Mouse (Mus musculus) liver, embryonic 16.5 days (tissue): ENCODE measurements around the gene Rab3gap1. TPM values are rescaled to one million over a fixed set of nuclear protein-coding genes. Genes with fewer than 3 reads are reported as not detected.

Source experiments
- ATAC-seq: fragments of 200-750 bp; cut with Nextera tagmentation; 2 replicates; pipeline ENCODE4 v1.8.0; 2017; ENCODE audit warnings: low read depth, mild to moderate bottlenecking, moderate number of reproducible peaks, moderate library complexity
- H3K27ac ChIP-seq: fragments of 300-500 bp; sonication (generic); 2 replicates; pipeline ENCODE4 v1.5.1; 2014; ENCODE audit warnings: mild to moderate bottlenecking, low read length
- H3K27me3 ChIP-seq: fragments of 300-500 bp; sonication (generic); 2 replicates; pipeline ENCODE4 v1.6.1; 2014; ENCODE audit warnings: low read depth, low read length, mixed read lengths; ENCODE audit not compliant: control insufficient read depth, insufficient read depth
- H3K36me3 ChIP-seq: fragments of 300-500 bp; sonication (generic); 2 replicates; pipeline ENCODE4 v1.6.1; 2014; ENCODE audit warnings: mild to moderate bottlenecking; ENCODE audit not compliant: control insufficient read depth, insufficient read depth
- H3K4me1 ChIP-seq: fragments of 300-500 bp; sonication (generic); 2 replicates; pipeline ENCODE4 v1.6.1; 2014; ENCODE audit warnings: low read depth, low read length, mixed read lengths; ENCODE audit not compliant: control insufficient read depth
- H3K4me2 ChIP-seq: fragments of 300-500 bp; sonication (generic); 2 replicates; pipeline ENCODE4 v1.6.1; 2014; ENCODE audit warnings: low read depth, low read length, mixed read lengths
- H3K4me3 ChIP-seq: fragments of 300-500 bp; sonication (generic); 2 replicates; pipeline ENCODE4 v1.5.1; 2014; ENCODE audit warnings: low read depth, mild to moderate bottlenecking, low read length
- H3K9ac ChIP-seq: fragments of 300-500 bp; sonication (generic); 2 replicates; pipeline ENCODE4 v1.6.1; 2014; ENCODE audit warnings: low read depth, low read length
- H3K9me3 ChIP-seq: fragments of 300-500 bp; sonication (generic); replicated peaks from 2 replicates; pipeline ENCODE4 v1.6.1; 2016; ENCODE audit warnings: low read length; ENCODE audit not compliant: control insufficient read depth
- WGBS: fragments of 180-500 bp; shearing (Covaris S2); extraction: QIAGEN DNeasy Blood & Tissue Kit; methylation state at CpG from one replicate; pipeline ENCODE4 v1.1.7; 2014; ENCODE audit not compliant: insufficient replicate concordance; 5-methylcytosine and 5-hydroxymethylcytosine counted together
- polyA plus RNA-seq: library from polyadenylated mRNA; unstranded; fragments of >200 nt; fragmentation: Nextera tagmentation; extraction: Ambion mirVana; gene quantifications from 2 replicates; pipeline ENCODE4 v1.2.1, GENCODE M21; 2015

Gene Rab3gap1
- polyA plus RNA-seq, 1 experiment from 2014 or later: 9.3 TPM

- no peak for ATAC-seq
- H3K27ac ChIP-seq: no peak overlapping the region
- H3K9me3 ChIP-seq: no peaks in the 10 kb centered on the region
- no peak overlapping the region for H3K4me3 ChIP-seq
- no peak overlapping the region for H3K4me2 ChIP-seq
- 76% methylated on average over 1 of the region's 1 CpGs for WGBS
- no peaks in the 10 kb centered on the region for H3K4me1 ChIP-seq
- no peaks in the 10 kb centered on the region for H3K36me3 ChIP-seq
- no peak overlapping the region for H3K9ac ChIP-seq
- no peaks in the 10 kb centered on the region for H3K27me3 ChIP-seq
Measured at GRCm38 (mm10) chr1:127961140-127961539, 92.6 kb downstream of the Rab3gap1 start.

DNA sequence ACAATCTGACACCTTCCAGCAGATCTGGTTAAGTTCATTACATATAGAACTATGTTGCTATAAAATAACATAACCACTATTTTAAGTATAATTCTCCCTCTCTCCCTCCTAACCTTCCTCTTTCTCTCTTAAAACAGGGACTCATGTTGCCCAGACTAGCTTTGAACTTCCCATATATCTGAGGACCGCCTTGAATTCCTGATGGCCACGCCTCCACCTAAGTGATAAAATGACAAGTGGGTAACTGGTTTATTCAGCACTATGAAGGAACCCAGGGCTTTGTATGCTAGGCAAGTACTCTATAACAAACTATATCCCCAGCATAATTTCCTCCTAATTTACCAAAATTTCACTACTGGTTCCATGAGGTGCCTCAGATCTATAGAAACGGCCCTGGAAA is 94.8 kb downstream of the Rab3gap1 start:
- no peak for ATAC-seq
- no peak overlapping the region for H3K4me3 ChIP-seq
- H3K9me3 ChIP-seq: no peaks in the 10 kb centered on the region
- no peaks in the 10 kb centered on the region for H3K4me1 ChIP-seq
- H3K4me2 ChIP-seq: no peak overlapping the region
- H3K27ac ChIP-seq: no peak overlapping the region
- no peaks in the 10 kb centered on the region for H3K27me3 ChIP-seq
- H3K36me3 ChIP-seq: no peaks in the 10 kb centered on the region
- H3K9ac ChIP-seq: no peak overlapping the region
- WGBS: 73% methylated on average over 3 of the region's 3 CpGs

GRCm38 (mm10) chr1:127970870-127971269 is 102.3 kb downstream of the Rab3gap1 start:
- H3K27me3 ChIP-seq: no peaks in the 10 kb centered on the region
- H3K4me1 ChIP-seq: no peaks in the 10 kb centered on the region
- H3K4me2 ChIP-seq: no peak overlapping the region
- no peaks in the 10 kb centered on the region for H3K9me3 ChIP-seq
- no peak for ATAC-seq
- no peaks in the 10 kb centered on the region for H3K36me3 ChIP-seq
- H3K4me3 ChIP-seq: no peak overlapping the region
- H3K9ac ChIP-seq: no peak overlapping the region
- H3K27ac ChIP-seq: no peak overlapping the region
- 60% methylated on average over 4 of the region's 4 CpGs for WGBS

DNA sequence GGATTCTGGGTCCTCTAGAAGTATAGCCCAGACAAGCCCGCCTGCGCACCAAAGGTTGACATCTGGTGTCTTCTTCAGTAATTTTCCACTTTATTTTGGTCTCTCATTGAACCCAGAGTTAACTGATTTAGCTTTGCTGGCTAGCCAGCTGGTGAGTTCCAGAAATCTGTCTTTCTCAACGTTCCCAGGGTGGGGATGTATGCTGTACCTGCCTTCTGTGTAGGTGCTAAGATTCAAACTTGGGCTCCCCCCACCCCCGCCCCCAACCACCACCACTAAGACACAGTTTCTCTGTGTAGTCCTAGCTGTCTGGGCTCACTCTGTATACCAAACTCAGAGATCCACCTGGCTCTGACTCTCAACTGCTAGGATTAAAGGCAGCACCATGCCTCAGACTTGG is 105.5 kb downstream of the Rab3gap1 start:
- H3K4me2 ChIP-seq: no peak overlapping the region
- H3K36me3 ChIP-seq: no peaks in the 10 kb centered on the region
- no peak overlapping the region for H3K9ac ChIP-seq
- H3K4me1 ChIP-seq: no peaks in the 10 kb centered on the region
- WGBS: 76% methylated on average over 4 of the region's 4 CpGs
- no peaks in the 10 kb centered on the region for H3K27me3 ChIP-seq
- H3K27ac ChIP-seq: no peak overlapping the region
- no peaks in the 10 kb centered on the region for H3K9me3 ChIP-seq
- no peak overlapping the region for H3K4me3 ChIP-seq
- ATAC-seq: no peak

- H3K4me2 ChIP-seq: no peak overlapping the region
- no peaks in the 10 kb centered on the region for H3K27me3 ChIP-seq
- ATAC-seq: no peak
- H3K36me3 ChIP-seq: no peaks in the 10 kb centered on the region
- H3K27ac ChIP-seq: no peak overlapping the region
- no peaks in the 10 kb centered on the region for H3K4me1 ChIP-seq
- H3K9ac ChIP-seq: no peak overlapping the region
- no peak overlapping the region for H3K4me3 ChIP-seq
- H3K9me3 ChIP-seq: no peaks in the 10 kb centered on the region
- WGBS: 52% methylated on average over 2 of the region's 2 CpGs
Measured at GRCm38 (mm10) chr1:127975676-127976075, 107.1 kb downstream of the Rab3gap1 start.

GRCm38 (mm10) chr1:127976106-127976505 is 107.5 kb downstream of the Rab3gap1 start:
- Histone ChIP-seq H3K36me3 (no peaks in the 10 kb centered on the region), H3K9ac (no peak overlapping the region), H3K27me3 (no peaks in the 10 kb centered on the region), H3K4me1 (no peaks in the 10 kb centered on the region), H3K27ac (no peak overlapping the region), H3K4me2 (no peak overlapping the region), H3K4me3 (no peak overlapping the region), H3K9me3 (no peaks in the 10 kb centered on the region)
- ATAC-seq: no peak
- 75% methylated on average over 6 of the region's 6 CpGs for WGBS

GRCm38 (mm10) chr1:127978125-127978524 is 109.6 kb downstream of the Rab3gap1 start:
- no peak overlapping the region for H3K4me3 ChIP-seq
- no peaks in the 10 kb centered on the region for H3K9me3 ChIP-seq
- ATAC-seq: no peak
- H3K4me1 ChIP-seq: no peaks in the 10 kb centered on the region
- H3K27ac ChIP-seq: no peak overlapping the region
- no peak overlapping the region for H3K9ac ChIP-seq
- no peaks in the 10 kb centered on the region for H3K27me3 ChIP-seq
- no peaks in the 10 kb centered on the region for H3K36me3 ChIP-seq
- whole genome bisulfite sequencing: 76% methylated on average over 1 of the region's 1 CpGs
- no peak overlapping the region for H3K4me2 ChIP-seq

DNA sequence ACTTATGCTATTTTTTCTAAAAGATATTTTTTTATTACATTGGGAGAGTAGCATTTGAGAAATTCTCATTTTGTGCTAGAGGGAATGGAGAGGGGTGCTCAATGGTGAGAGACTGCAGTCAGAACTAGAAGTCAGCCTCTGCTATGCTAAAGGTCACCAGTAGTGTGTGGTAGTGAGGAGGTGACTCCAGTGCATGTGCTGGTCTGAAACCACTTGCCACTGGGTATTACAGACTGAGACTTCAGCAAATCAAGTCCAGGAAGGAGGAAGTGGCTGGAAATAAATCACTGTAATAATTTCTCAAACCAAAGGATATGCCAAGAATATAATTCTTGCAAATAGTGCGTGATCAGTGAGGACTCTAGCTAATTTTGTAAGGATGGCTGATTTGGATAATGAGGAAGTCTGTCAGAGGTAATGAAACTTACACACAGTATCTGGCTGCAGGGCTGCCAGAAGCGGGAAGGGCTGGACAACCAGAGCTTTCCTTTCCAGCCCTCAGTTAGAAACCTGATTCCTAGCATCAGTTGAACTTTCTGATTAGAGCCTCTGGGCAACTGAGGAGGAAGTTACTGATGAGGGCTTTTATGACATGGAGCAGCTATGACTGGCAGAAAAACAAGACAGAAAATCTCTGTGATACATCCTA is 112.5 kb downstream of the Rab3gap1 start:
- no peak overlapping the region for H3K4me2 ChIP-seq
- H3K36me3 ChIP-seq: no peaks in the 10 kb centered on the region
- no peak for ATAC-seq
- H3K27me3 ChIP-seq: no peaks in the 10 kb centered on the region
- H3K9me3 ChIP-seq: no peaks in the 10 kb centered on the region
- no peak overlapping the region for H3K27ac ChIP-seq
- H3K9ac ChIP-seq: no peak overlapping the region
- WGBS: 52% methylated on average over 2 of the region's 2 CpGs
- H3K4me1 ChIP-seq: no peaks in the 10 kb centered on the region
- no peak overlapping the region for H3K4me3 ChIP-seq

GRCm38 (mm10) chr1:127982268-127982667 is 113.7 kb downstream of the Rab3gap1 start:
- no peak for ATAC-seq
- no peaks in the 10 kb centered on the region for H3K9me3 ChIP-seq
- H3K27me3 ChIP-seq: no peaks in the 10 kb centered on the region
- H3K27ac ChIP-seq: no peak overlapping the region
- no peaks in the 10 kb centered on the region for H3K36me3 ChIP-seq
- WGBS: 65% methylated on average over 3 of the region's 3 CpGs
- no peak overlapping the region for H3K4me3 ChIP-seq
- H3K4me2 ChIP-seq: no peak overlapping the region
- no peak overlapping the region for H3K9ac ChIP-seq
- no peaks in the 10 kb centered on the region for H3K4me1 ChIP-seq
